32 mouse cellular contexts compared by ENCODE assay signal in genomic region chr9:117375776-117376175, GRCm38 (mm10).
"Had no signal": no experiment of that assay in that cellular context is flagged by ENCODE, and none has a peak within 500 bp of the region (broad histone marks: within the 10 kb centered on the region; RNA-seq: fewer than 3 reads in every experiment).

No protein-coding gene starts in this region.

- H3K27me3 ChIP-seq: limb, embryonic 12.5 days; limb, embryonic 13.5 days; limb, embryonic 15.5 days; liver, embryonic 12.5 days; liver, embryonic 13.5 days; liver, embryonic 15.5 days; lung, embryonic 15.5 days; megakaryocyte, embryonic 14.5 days; neural tube, embryonic 12.5 days; neural tube, embryonic 13.5 days had no signal

- DNase-seq: left cerebral cortex, postnatal 4 days; liver; liver, embryonic 13.5 days; liver, postnatal 0 days; lung, adult 18-20 months; lung, adult 2 months; lung, embryonic 14.5 days; lung, postnatal 10 days; lung, postnatal 14 days; lung, postnatal 36 days; lung, postnatal 4 days; midbrain, embryonic 14.5 days had no signal

- H3K36me3 ChIP-seq: limb, embryonic 12.5 days; limb, embryonic 13.5 days; limb, embryonic 15.5 days; liver, embryonic 12.5 days; liver, embryonic 13.5 days; liver, embryonic 15.5 days; lung, embryonic 15.5 days; midbrain, embryonic 10.5 days; midbrain, embryonic 12.5 days; midbrain, embryonic 13.5 days; midbrain, embryonic 15.5 days; neural tube, embryonic 12.5 days; neural tube, embryonic 13.5 days had no signal

- H3K4me3 ChIP-seq: limb, embryonic 12.5 days; limb, embryonic 13.5 days; limb, embryonic 15.5 days; liver, embryonic 12.5 days; liver, embryonic 13.5 days; liver, embryonic 15.5 days; lung, embryonic 15.5 days; megakaryocyte, embryonic 14.5 days; midbrain, embryonic 10.5 days; midbrain, embryonic 12.5 days; midbrain, embryonic 13.5 days; midbrain, embryonic 15.5 days; myocyte; neural tube, embryonic 12.5 days; neural tube, embryonic 13.5 days had no signal

- H3K9me3 ChIP-seq: limb, embryonic 12.5 days; limb, embryonic 13.5 days; limb, embryonic 15.5 days; liver, embryonic 12.5 days; liver, embryonic 13.5 days; liver, embryonic 15.5 days; lung, embryonic 15.5 days; midbrain, embryonic 10.5 days; midbrain, embryonic 12.5 days; midbrain, embryonic 13.5 days; midbrain, embryonic 15.5 days; neural tube, embryonic 12.5 days; neural tube, embryonic 13.5 days had no signal

- H3K4me2 ChIP-seq: limb, embryonic 12.5 days; limb, embryonic 13.5 days; limb, embryonic 15.5 days; liver, embryonic 11.5 days; liver, embryonic 12.5 days; liver, embryonic 13.5 days; liver, embryonic 15.5 days; lung, embryonic 14.5 days; lung, embryonic 15.5 days; midbrain, embryonic 11.5 days; midbrain, embryonic 12.5 days; midbrain, embryonic 13.5 days; midbrain, embryonic 15.5 days; neural tube, embryonic 12.5 days; neural tube, embryonic 13.5 days had no signal

- H3K27ac ChIP-seq: limb, embryonic 12.5 days; limb, embryonic 13.5 days; limb, embryonic 15.5 days; liver, embryonic 12.5 days; liver, embryonic 13.5 days; liver, embryonic 14.5 days; liver, embryonic 15.5 days; lung, embryonic 15.5 days; macrophage; midbrain, embryonic 10.5 days; midbrain, embryonic 12.5 days; midbrain, embryonic 13.5 days; midbrain, embryonic 15.5 days; neural tube, embryonic 12.5 days; neural tube, embryonic 13.5 days had no signal

- ATAC-seq: liver, embryonic 12.5 days; liver, postnatal 0 days; lung, postnatal 0 days; midbrain, embryonic 13.5 days; midbrain, embryonic 15.5 days; midbrain, embryonic 16.5 days had no signal

- H3K9ac ChIP-seq: limb, embryonic 12.5 days; limb, embryonic 13.5 days; limb, embryonic 15.5 days; liver, embryonic 12.5 days; liver, embryonic 13.5 days; liver, embryonic 14.5 days; liver, embryonic 15.5 days; liver, postnatal 0 days; lung, embryonic 14.5 days; lung, embryonic 15.5 days; midbrain, embryonic 12.5 days; midbrain, embryonic 13.5 days; midbrain, embryonic 15.5 days; neural tube, embryonic 12.5 days; neural tube, embryonic 13.5 days had no signal

- H3K4me1 ChIP-seq: liver, embryonic 12.5 days; liver, embryonic 13.5 days; liver, embryonic 15.5 days; megakaryocyte, embryonic 14.5 days had no signal
